In genomic region chrX:160390464-160390956, GRCm38 (mm10) we compare ENCODE assay signal across 8 mouse cellular contexts. TPM values are rescaled to one million over a fixed set of nuclear protein-coding genes. Genes with fewer than 3 reads are reported as not detected.
A peak's percentile ranks its signal among the peaks of the same experiment; 100 is the strongest.
DNase-seq lines count a peak whose midpoint lies in the region; ATAC-seq and TF ChIP-seq lines count a peak whose summit lies in the region.

Gene Adgrg2, plus strand, starts transcription at chrX:160390690.

- TF ChIP-seq EP300 in liver, embryonic 14.5 days (IDR thresholded peaks at IDR 0.05; ENCODE audit: low read depth): no peak

- no peak within 1 kb of the TSS for H3K4me3 ChIP-seq in cerebellum, adult 2 months (replicated peaks; ENCODE audit: insufficient read depth, low read depth, low read length)
- H3K4me3 ChIP-seq in ES-E14 (ENCODE audit: insufficient read depth in 1 of 2, low read depth in 1 of 2, low read length in 2 of 2, poor library complexity in 1 of 2, severe bottlenecking in 1 of 2): peak within 1 kb of the TSS; percentile 62 to 70
- H3K4me3 ChIP-seq in forebrain, embryonic 13.5 days: peak within 1 kb of the TSS; percentile 46
- peak within 1 kb of the TSS; percentile 50 for H3K4me3 ChIP-seq in hindbrain, embryonic 13.5 days
- H3K4me3 ChIP-seq in liver, embryonic 14.5 days (ENCODE audit: insufficient read depth in 1 of 2, low read depth in 2 of 2, low read length in 2 of 2): peak within 1 kb of the TSS in 1 of 2 experiments; percentile 40; a peak in 2 of 4 replicates
- peak within 1 kb of the TSS; percentile 43 for H3K4me3 ChIP-seq in neural tube, embryonic 14.5 days (ENCODE audit: low read depth, low read length)

- no peaks in the 10 kb centered on the region for H3K9me3 ChIP-seq in ES-E14 (ENCODE audit: control insufficient read depth, insufficient read depth, low read depth, low read length)
- no peaks in the 10 kb centered on the region for H3K9me3 ChIP-seq in forebrain, embryonic 13.5 days (replicated peaks)
- no peaks in the 10 kb centered on the region for H3K9me3 ChIP-seq in hindbrain, embryonic 13.5 days
- H3K9me3 ChIP-seq in liver, embryonic 14.5 days (ENCODE audit: control insufficient read depth, low read length): no peaks in the 10 kb centered on the region
- H3K9me3 ChIP-seq in neural tube, embryonic 14.5 days (ENCODE audit: control insufficient read depth, low read length): no peaks in the 10 kb centered on the region

- H3K4me2 ChIP-seq in forebrain, embryonic 13.5 days: peak within 1 kb of the TSS; percentile 71
- peak within 1 kb of the TSS; percentile 76 for H3K4me2 ChIP-seq in hindbrain, embryonic 13.5 days
- peak within 1 kb of the TSS; percentile 59 for H3K4me2 ChIP-seq in liver, embryonic 14.5 days (ENCODE audit: low read depth)
- peak within 1 kb of the TSS; percentile 63 for H3K4me2 ChIP-seq in neural tube, embryonic 14.5 days (ENCODE audit: low read depth, low read length)

- peak; percentile 93 for ATAC-seq in forebrain, embryonic 13.5 days
- ATAC-seq in hindbrain, embryonic 13.5 days (ENCODE audit: low FRiP score): peak; percentile 83
- no peak for ATAC-seq in liver, embryonic 14.5 days (ENCODE audit: insufficient read depth)
- ATAC-seq in neural tube, embryonic 14.5 days (ENCODE audit: low read depth): peak; percentile 89

- no peak for TF ChIP-seq CTCF in cerebellum, adult 2 months (IDR thresholded peaks at IDR 0.05; ENCODE audit: borderline replicate concordance, insufficient read depth, low read depth, low read length)
- no peak for TF ChIP-seq CTCF in liver, embryonic 14.5 days (IDR thresholded peaks at IDR 0.05; ENCODE audit: low read depth)

- H3K9ac ChIP-seq in ES-E14 (ENCODE audit: insufficient read depth, low read depth, low read length, poor library complexity, severe bottlenecking): no peak within 1 kb of the TSS; the same call in 1 of the 2 replicates
- H3K9ac ChIP-seq in forebrain, embryonic 13.5 days: peak within 1 kb of the TSS; percentile 58
- H3K9ac ChIP-seq in hindbrain, embryonic 13.5 days: peak within 1 kb of the TSS; percentile 68
- no peak within 1 kb of the TSS for H3K9ac ChIP-seq in liver, embryonic 14.5 days (replicated peaks)
- H3K9ac ChIP-seq in neural tube, embryonic 14.5 days (replicated peaks; ENCODE audit: low read depth, low read length): peak within 1 kb of the TSS; percentile 39; the same call in 1 of the 2 replicates

- H3K27me3 ChIP-seq in cerebellum, adult 2 months (ENCODE audit: control insufficient read depth, insufficient read depth, low read length): no peaks in the 10 kb centered on the region
- peaks cover 19% of the 10 kb centered on the region for H3K27me3 ChIP-seq in forebrain, embryonic 13.5 days
- H3K27me3 ChIP-seq in hindbrain, embryonic 13.5 days: peaks cover 36% of the 10 kb centered on the region
- peaks cover 11% of the 10 kb centered on the region for H3K27me3 ChIP-seq in liver, embryonic 14.5 days (ENCODE audit: control insufficient read depth, insufficient read depth, low read length)
- H3K27me3 ChIP-seq in neural tube, embryonic 14.5 days (ENCODE audit: control insufficient read depth, insufficient read depth, low read length): peaks cover 5% of the 10 kb centered on the region; the same call in 1 of the 2 replicates

- H3K4me1 ChIP-seq in cerebellum, adult 2 months (ENCODE audit: control insufficient read depth, insufficient read depth, low read length): no peaks in the 10 kb centered on the region
- no peaks in the 10 kb centered on the region for H3K4me1 ChIP-seq in ES-E14 (ENCODE audit: control insufficient read depth in 2 of 2, insufficient read depth in 2 of 2, low read length in 2 of 2, poor library complexity in 1 of 2)
- H3K4me1 ChIP-seq in forebrain, embryonic 13.5 days: no peaks in the 10 kb centered on the region
- no peaks in the 10 kb centered on the region for H3K4me1 ChIP-seq in hindbrain, embryonic 13.5 days (replicated peaks)
- peaks cover 0 to 3% of the 10 kb centered on the region in 2 experiments; a peak in 1 of 4 replicates for H3K4me1 ChIP-seq in liver, embryonic 14.5 days (replicated peaks; ENCODE audit: control insufficient read depth in 2 of 2, insufficient read depth in 2 of 2, low read length in 1 of 2)
- no peaks in the 10 kb centered on the region for H3K4me1 ChIP-seq in neural tube, embryonic 14.5 days (ENCODE audit: control insufficient read depth, insufficient read depth, low read length)

- H3K36me3 ChIP-seq in ES-E14 (ENCODE audit: control insufficient read depth, insufficient read depth, low read length, poor library complexity, severe bottlenecking): no peaks in the 10 kb centered on the region
- H3K36me3 ChIP-seq in forebrain, embryonic 13.5 days (ENCODE audit: poor library complexity, severe bottlenecking): no peaks in the 10 kb centered on the region
- H3K36me3 ChIP-seq in hindbrain, embryonic 13.5 days: no peaks in the 10 kb centered on the region
- no peaks in the 10 kb centered on the region for H3K36me3 ChIP-seq in liver, embryonic 14.5 days (replicated peaks; ENCODE audit: control insufficient read depth, insufficient read depth, low read depth)
- H3K36me3 ChIP-seq in neural tube, embryonic 14.5 days (ENCODE audit: control insufficient read depth, insufficient read depth, low read length): no peaks in the 10 kb centered on the region

- in situ Hi-C loops in ES-E14 (cut with MboI; ENCODE audit: low sequenced_read_pairs in 2 of 2, unreplicated experiment in 2 of 2): no loop called here

- H3K27ac ChIP-seq in cerebellum, adult 2 months (ENCODE audit: insufficient read depth, low read length): no peak within 1 kb of the TSS
- no peak within 1 kb of the TSS for H3K27ac ChIP-seq in ES-E14 (ENCODE audit: insufficient read depth, low read depth, low read length, poor library complexity, severe bottlenecking)
- no peak within 1 kb of the TSS for H3K27ac ChIP-seq in forebrain, embryonic 13.5 days
- H3K27ac ChIP-seq in hindbrain, embryonic 13.5 days: no peak within 1 kb of the TSS
- no peak within 1 kb of the TSS for H3K27ac ChIP-seq in liver, embryonic 14.5 days
- H3K27ac ChIP-seq in neural tube, embryonic 14.5 days (ENCODE audit: low read depth, low read length): no peak within 1 kb of the TSS

- no peak for TF ChIP-seq POLR2A in cerebellum, adult 2 months (IDR thresholded peaks at IDR 0.05; ENCODE audit: borderline replicate concordance, insufficient read depth, low read length)

- 1% methylated on average over 29 of the region's 42 CpGs for WGBS in cerebellum, adult 2 months
- 13% methylated on average over 17 of the region's 42 CpGs for WGBS in forebrain, embryonic 13.5 days
- 16% methylated on average over 39 of the region's 42 CpGs for WGBS in hindbrain, embryonic 13.5 days
- 12% methylated on average over 30 of the region's 42 CpGs for WGBS in liver, embryonic 14.5 days (ENCODE audit: insufficient replicate concordance)
- WGBS in neural tube, embryonic 14.5 days: 19% methylated on average over 31 of the region's 42 CpGs

- DNase-seq in cerebellum, adult 2 months: peak; percentile 0 to 6
- DNase-seq in cerebellum, adult 8-10 months: no peak
- DNase-seq in ES-E14 (ENCODE audit: low read depth, low spot score): no peak
- DNase-seq in liver, embryonic 14.5 days (ENCODE audit: low read depth in 3 of 3, low spot score in 3 of 3): no peak
- DNase-seq in frontal cortex, postnatal 25 days (ENCODE audit: low spot score in 2 of 2): no peak

TF ChIP-seq in ES-E14, 5 proteins besides CTCF, POLR2A, EP300 and RAD21:
- TF ChIP-seq ZNF384 (IDR thresholded peaks at IDR 0.05; ENCODE audit: low read depth, low read length) (no peak), CHD2 (IDR thresholded peaks at IDR 0.05; ENCODE audit: low read depth, low read length) (no peak), MAFK (IDR thresholded peaks at IDR 0.05; ENCODE audit: insufficient read depth, low read depth, low read length) (no peak), HCFC1 (IDR thresholded peaks at IDR 0.05; ENCODE audit: borderline replicate concordance, insufficient read depth, low read length) (no peak), ZC3H11A (IDR thresholded peaks at IDR 0.05; ENCODE audit: borderline replicate concordance, low read depth, low read length) (no peak)

RNA-seq across cellular contexts. Expression of gene Adgrg2, which starts in this region (rescaled TPM):
- 0.49 and 0.72 TPM in 2 replicates for polyA plus RNA-seq in cerebellum, adult 2 months (2012; rRNA removed)
- 0.05 and 0.22 TPM in 2 replicates for total RNA-seq in ES-E14 (2012; rRNA removed)
- 0.48 and 0.92 TPM in 2 replicates for polyA plus RNA-seq in forebrain, embryonic 13.5 days (2015; fragmentation: Nextera tagmentation; extraction: Ambion mirVana)
- polyA plus RNA-seq in hindbrain, embryonic 13.5 days (2015; fragmentation: Nextera tagmentation; extraction: Ambion mirVana): 0.83 and 1.4 TPM in 2 replicates
- 0.12 and 0.18 TPM in 2 replicates for polyA plus RNA-seq in liver, embryonic 14.5 days (2012; rRNA removed)
- 0.08 and 0.18 TPM in 2 replicates for polyA plus RNA-seq in liver, embryonic 14.5 days (2014; fragmentation: Nextera tagmentation; extraction: Ambion mirVana)
- polyA plus RNA-seq in neural tube, embryonic 14.5 days (2014; fragmentation: Nextera tagmentation; extraction: Ambion mirVana): 2.0 and 5.0 TPM in 2 replicates

Comparison
In these comparisons a context has a peak if more than half of its experiments do, and no peak if none do; other contexts are left out.
1. Peak in DNase-seq in cerebellum, adult 2 months; RNA of the gene not detected or under 1 TPM.
2. Peak in ATAC-seq, H3K4me3 ChIP-seq, H3K9ac ChIP-seq and H3K4me2 ChIP-seq in forebrain, embryonic 13.5 days; RNA of the gene not detected or under 1 TPM.
3. H3K9ac ChIP-seq: peak in hindbrain, embryonic 13.5 days (single experiment) and neural tube, embryonic 14.5 days (single experiment); none in ES-E14 (single experiment) and liver, embryonic 14.5 days (single experiment).
4. Peak in every context shown above with its lines, with median percentiles within 50 percentile points of each other: H3K4me2 ChIP-seq.